In genomic region chr16:30155486-30156246, GRCm38 (mm10) we compare ENCODE assay signal across 9 mouse cellular contexts.
DNase-seq lines count a peak whose midpoint lies in the region; ATAC-seq and TF ChIP-seq lines count a peak whose summit lies in the region.
"Had no signal": no experiment of that assay in that cellular context is flagged by ENCODE, and none has a peak within 500 bp of the region (broad histone marks: within the 10 kb centered on the region; RNA-seq: fewer than 3 reads in every experiment).

No protein-coding gene starts in this region.

- H3K27me3 ChIP-seq in intestine, embryonic 14.5 days (replicated peaks; ENCODE audit: control insufficient read depth, insufficient read depth, low read length) = no peaks in the 10 kb centered on the region
- H3K27me3 ChIP-seq in intestine, postnatal 0 days (replicated peaks; ENCODE audit: control insufficient read depth, insufficient read depth, low read length) = no peaks in the 10 kb centered on the region
- H3K27me3 ChIP-seq in embryonic facial prominence, embryonic 13.5 days = no peaks in the 10 kb centered on the region
- no peaks in the 10 kb centered on the region for H3K27me3 ChIP-seq in intestine, embryonic 15.5 days (replicated peaks)
- H3K27me3 ChIP-seq in neural tube, embryonic 13.5 days = peaks cover 12% of the 10 kb centered on the region

- H3K36me3 ChIP-seq in intestine, embryonic 14.5 days (ENCODE audit: control insufficient read depth, insufficient read depth, low read length) = no peaks in the 10 kb centered on the region
- no peaks in the 10 kb centered on the region for H3K36me3 ChIP-seq in intestine, postnatal 0 days (ENCODE audit: control insufficient read depth, insufficient read depth)
- H3K36me3 ChIP-seq in embryonic facial prominence, embryonic 13.5 days = no peaks in the 10 kb centered on the region
- H3K36me3 ChIP-seq in intestine, embryonic 15.5 days = no peaks in the 10 kb centered on the region
- H3K36me3 ChIP-seq in neural tube, embryonic 13.5 days = no peaks in the 10 kb centered on the region

- TF ChIP-seq CTCF in intestine, postnatal 0 days (IDR thresholded peaks at IDR 0.05; ENCODE audit: low read depth) = no peak

- no peaks in the 10 kb centered on the region for H3K9me3 ChIP-seq in intestine, embryonic 14.5 days (ENCODE audit: control insufficient read depth, low read length)
- H3K9me3 ChIP-seq in intestine, postnatal 0 days (ENCODE audit: control insufficient read depth) = no peaks in the 10 kb centered on the region
- no peaks in the 10 kb centered on the region for H3K9me3 ChIP-seq in embryonic facial prominence, embryonic 13.5 days
- no peaks in the 10 kb centered on the region for H3K9me3 ChIP-seq in intestine, embryonic 15.5 days
- no peaks in the 10 kb centered on the region for H3K9me3 ChIP-seq in neural tube, embryonic 13.5 days

- WGBS in intestine, embryonic 14.5 days = 26% methylated on average over 6 of the region's 6 CpGs
- 52% methylated on average over 6 of the region's 6 CpGs for WGBS in intestine, postnatal 0 days
- 12% methylated on average over 6 of the region's 6 CpGs for WGBS in embryonic facial prominence, embryonic 13.5 days
- WGBS in intestine, embryonic 15.5 days = 31% methylated on average over 6 of the region's 6 CpGs
- WGBS in neural tube, embryonic 13.5 days = 9% methylated on average over 6 of the region's 6 CpGs

- no peak overlapping the region; the same call in 1 of the 2 replicates for H3K4me2 ChIP-seq in intestine, embryonic 14.5 days (ENCODE audit: low read length)
- no peak overlapping the region for H3K4me2 ChIP-seq in intestine, postnatal 0 days (replicated peaks; ENCODE audit: low read depth)
- peak overlapping the region; percentile 21; the same call in 1 of the 2 replicates for H3K4me2 ChIP-seq in embryonic facial prominence, embryonic 13.5 days
- H3K4me2 ChIP-seq in intestine, embryonic 15.5 days (replicated peaks) = no peak overlapping the region
- H3K4me2 ChIP-seq in neural tube, embryonic 13.5 days = no peak overlapping the region

- ATAC-seq in intestine, embryonic 14.5 days (replicated peaks; ENCODE audit: low FRiP score, low TSS enrichment, low read depth) = no peak; the same call in 1 of the 2 replicates
- no peak for ATAC-seq in intestine, postnatal 0 days
- ATAC-seq in embryonic facial prominence, embryonic 13.5 days (ENCODE audit: insufficient number of reproducible peaks, insufficient read depth, low FRiP score, low TSS enrichment, low read depth) = peak; percentile 54
- peak; percentile 51; the same call in 1 of the 2 replicates for ATAC-seq in intestine, embryonic 15.5 days
- peak; percentile 57 for ATAC-seq in neural tube, embryonic 13.5 days (ENCODE audit: low read depth)

- peaks cover 23% of the 10 kb centered on the region for H3K4me1 ChIP-seq in intestine, embryonic 14.5 days (replicated peaks; ENCODE audit: control insufficient read depth, insufficient read depth, low read length)
- no peaks in the 10 kb centered on the region for H3K4me1 ChIP-seq in intestine, postnatal 0 days (replicated peaks; ENCODE audit: control insufficient read depth, insufficient read depth, low read length)
- peaks cover 28% of the 10 kb centered on the region for H3K4me1 ChIP-seq in embryonic facial prominence, embryonic 13.5 days
- peaks cover 13% of the 10 kb centered on the region for H3K4me1 ChIP-seq in intestine, embryonic 15.5 days (replicated peaks)
- H3K4me1 ChIP-seq in neural tube, embryonic 13.5 days (replicated peaks) = peaks cover 19% of the 10 kb centered on the region

- no peak for DNase-seq in intestine, embryonic 14.5 days (ENCODE audit: low spot score)
- no peak for DNase-seq in thymus, postnatal 0 days (ENCODE audit: low spot score)
- DNase-seq in natural killer cell, adult 2 months (ENCODE audit: low spot score in 2 of 2) = no peak
- DNase-seq in urinary bladder, postnatal 14 days (ENCODE audit: low spot score) = no peak
- DNase-seq: lung, adult 18-20 months had no signal

- no peak overlapping the region for H3K4me3 ChIP-seq in intestine, embryonic 14.5 days (ENCODE audit: low read depth, low read length)
- no peak overlapping the region for H3K4me3 ChIP-seq in intestine, postnatal 0 days (ENCODE audit: low read depth, low read length)
- no peak overlapping the region for H3K4me3 ChIP-seq in embryonic facial prominence, embryonic 13.5 days
- no peak overlapping the region for H3K4me3 ChIP-seq in intestine, embryonic 15.5 days (replicated peaks)
- no peak overlapping the region for H3K4me3 ChIP-seq in neural tube, embryonic 13.5 days

- H3K27ac ChIP-seq in intestine, embryonic 14.5 days (ENCODE audit: low read depth) = peak overlapping the region; percentile 51
- H3K27ac ChIP-seq in intestine, postnatal 0 days (ENCODE audit: low read depth, low read length) = no peak overlapping the region
- H3K27ac ChIP-seq in embryonic facial prominence, embryonic 13.5 days = peak overlapping the region; percentile 76
- peak overlapping the region; percentile 40; the same call in 1 of the 2 replicates for H3K27ac ChIP-seq in intestine, embryonic 15.5 days
- H3K27ac ChIP-seq in neural tube, embryonic 13.5 days (replicated peaks) = peak overlapping the region; percentile 20

- H3K9ac ChIP-seq in intestine, embryonic 14.5 days (ENCODE audit: low read length) = no peak overlapping the region
- no peak overlapping the region for H3K9ac ChIP-seq in intestine, postnatal 0 days (ENCODE audit: low read depth, low read length)
- no peak overlapping the region for H3K9ac ChIP-seq in embryonic facial prominence, embryonic 13.5 days
- H3K9ac ChIP-seq in intestine, embryonic 15.5 days = no peak overlapping the region
- no peak overlapping the region for H3K9ac ChIP-seq in neural tube, embryonic 13.5 days

Comparison
In these comparisons a context has a peak if more than half of its experiments do, and no peak if none do; other contexts are left out.
1. ATAC-seq: peak in embryonic facial prominence, embryonic 13.5 days (single experiment), intestine, embryonic 15.5 days (single experiment) and neural tube, embryonic 13.5 days (single experiment); none in intestine, embryonic 14.5 days (single experiment) and intestine, postnatal 0 days (single experiment).